Mouse (Mus musculus) midbrain, embryonic 11.5 days (tissue): ENCODE data around the gene Sergef. TPM values are rescaled to one million over a fixed set of nuclear protein-coding genes. Genes with fewer than 3 reads are reported as not detected.

Source experiments
- ATAC-seq: fragments of 200-750 bp; cut with Nextera tagmentation; 2 replicates; pipeline ENCODE4 v1.8.0; 2017; ENCODE audit warnings: moderate TSS enrichment, moderate library complexity; ENCODE audit not compliant: low FRiP score
- DNase-seq: peaks from one replicate; pipeline ENCODE4 v3.0.0; 2015; ENCODE audit warnings: low spot score; ENCODE audit errors: missing footprints
- H3K27ac ChIP-seq: fragments of 300-500 bp; sonication (generic); 2 replicates; pipeline ENCODE4 v1.5.1; 2014; ENCODE audit warnings: low read depth, low read length
- H3K27me3 ChIP-seq: fragments of 300-500 bp; sonication (generic); 2 replicates; pipeline ENCODE4 v1.6.1; 2014; ENCODE audit warnings: mild to moderate bottlenecking, low read length, moderate library complexity, mixed read lengths; ENCODE audit not compliant: control insufficient read depth, insufficient read depth
- H3K36me3 ChIP-seq: fragments of 300-500 bp; sonication (generic); 2 replicates; pipeline ENCODE4 v1.6.1; 2014; ENCODE audit warnings: mild to moderate bottlenecking, low read length, moderate library complexity, mixed read lengths; ENCODE audit not compliant: control insufficient read depth, insufficient read depth
- H3K4me1 ChIP-seq: fragments of 300-500 bp; sonication (generic); 2 replicates; pipeline ENCODE4 v1.6.1; 2014; ENCODE audit warnings: low read length; ENCODE audit not compliant: control insufficient read depth, insufficient read depth
- H3K4me2 ChIP-seq: fragments of 300-500 bp; sonication (generic); 2 replicates; pipeline ENCODE4 v1.6.1; 2014; ENCODE audit warnings: mild to moderate bottlenecking, moderate library complexity
- H3K4me3 ChIP-seq: fragments of 300-500 bp; sonication (generic); 2 replicates; pipeline ENCODE4 v1.5.1; 2014; ENCODE audit warnings: low read depth, low read length
- H3K9ac ChIP-seq: fragments of 300-500 bp; sonication (generic); 2 replicates; pipeline ENCODE4 v1.6.1; 2014; ENCODE audit warnings: low read length
- H3K9me3 ChIP-seq: fragments of 300-500 bp; sonication (generic); 2 replicates; pipeline ENCODE4 v1.6.1; 2016; ENCODE audit warnings: low read length; ENCODE audit not compliant: control insufficient read depth
- whole genome bisulfite sequencing: fragments of 180-500 bp; shearing (Covaris S2); extraction: QIAGEN DNeasy Blood & Tissue Kit; methylation state at CpG from one replicate; pipeline ENCODE4 v1.1.7; 2014; 5-methylcytosine and 5-hydroxymethylcytosine counted together
- polyA plus RNA-seq: library from polyadenylated mRNA; unstranded; fragments of >200 nt; fragmentation: Nextera tagmentation; extraction: Ambion mirVana; gene quantifications from 2 replicates; pipeline ENCODE4 v1.2.1, GENCODE M21; 2014

Gene Sergef
- polyA plus RNA-seq, 1 experiment from 2014 or later: 15.7 TPM

DNA sequence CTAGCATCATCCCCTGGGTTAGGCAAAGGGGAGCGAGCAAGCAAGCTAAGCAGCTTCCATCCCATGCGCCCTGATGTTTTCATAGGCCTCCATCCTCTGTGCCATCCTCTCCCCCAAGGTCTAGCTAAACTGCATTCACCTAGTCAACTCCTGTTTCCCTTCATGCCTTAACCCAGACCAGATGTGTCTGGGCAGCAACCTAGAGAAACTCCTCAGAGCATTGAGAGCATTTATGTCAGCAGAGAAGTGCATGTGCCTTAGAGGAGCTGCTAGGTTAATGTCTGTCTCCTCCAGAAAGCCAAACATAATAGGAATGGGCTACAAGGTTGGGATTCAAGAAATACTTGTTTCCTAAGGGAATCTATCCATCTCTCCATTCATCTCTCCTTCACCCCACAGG, 42.6 kb downstream of the Sergef start:
- Histone ChIP-seq H3K4me3 (no peak overlapping the region), H3K27me3 (no peaks in the 10 kb centered on the region), H3K4me2 (no peak overlapping the region), H3K27ac (no peak overlapping the region), H3K36me3 (no peaks in the 10 kb centered on the region), H3K9me3 (no peaks in the 10 kb centered on the region), H3K9ac (no peak overlapping the region), H3K4me1 (peaks cover 5% of the 10 kb centered on the region)
- 96% methylated on average over 2 of the region's 2 CpGs for WGBS
- no peak for ATAC-seq
- peak; percentile 81 for DNase-seq

DNA sequence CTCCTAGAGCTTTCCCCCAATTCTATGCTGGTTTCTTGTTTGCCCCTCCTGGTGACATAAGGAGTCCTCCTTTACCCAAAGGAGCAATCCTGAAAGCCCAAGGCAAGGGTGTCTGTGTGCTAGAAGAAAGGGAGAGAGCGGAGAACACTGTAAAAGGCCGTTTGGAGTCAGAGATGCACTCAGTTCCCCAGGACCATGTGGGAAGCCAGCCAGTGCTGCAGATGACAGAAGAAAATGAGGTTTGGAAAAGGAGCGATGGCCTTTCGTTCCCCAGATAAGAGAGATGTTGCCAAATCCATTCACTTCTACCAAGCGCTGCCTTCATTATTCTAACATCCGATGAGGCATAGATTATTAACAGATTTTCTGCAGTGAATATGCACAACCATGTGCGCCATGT, 48.1 kb downstream of the Sergef start:
- WGBS: 95% methylated on average over 7 of the region's 7 CpGs
- H3K4me3 ChIP-seq: no peak overlapping the region
- H3K27ac ChIP-seq: no peak overlapping the region
- no peak overlapping the region for H3K9ac ChIP-seq
- H3K9me3 ChIP-seq: no peaks in the 10 kb centered on the region
- ATAC-seq: no peak
- H3K4me1 ChIP-seq: peaks cover 2% of the 10 kb centered on the region; the same call in 1 of the 2 replicates
- H3K36me3 ChIP-seq: no peaks in the 10 kb centered on the region
- DNase-seq: no peak
- no peaks in the 10 kb centered on the region for H3K27me3 ChIP-seq
- no peak overlapping the region for H3K4me2 ChIP-seq

DNA sequence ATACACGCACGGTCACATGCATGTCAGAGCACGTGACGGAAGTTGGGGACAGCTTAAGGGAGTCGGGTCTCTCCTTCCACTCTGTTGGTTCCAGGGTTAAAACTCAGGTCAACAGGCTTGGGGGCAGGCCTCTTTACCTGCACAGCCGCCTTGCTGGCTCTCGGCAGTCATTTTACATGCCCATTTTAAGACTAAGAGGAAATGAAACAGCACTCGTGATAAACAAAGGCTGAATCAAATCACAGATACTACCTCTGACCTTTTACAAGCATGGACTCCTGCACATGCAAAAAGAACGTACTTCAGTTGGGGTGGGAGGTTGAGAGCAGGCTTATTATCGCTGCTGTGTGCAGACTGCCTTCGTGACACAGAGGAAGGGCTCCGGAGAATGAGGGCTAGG, 50.4 kb downstream of the Sergef start:
- no peak overlapping the region for H3K4me3 ChIP-seq
- H3K4me1 ChIP-seq: peaks cover 2% of the 10 kb centered on the region; the same call in 1 of the 2 replicates
- ATAC-seq: no peak
- H3K27ac ChIP-seq: no peak overlapping the region
- H3K4me2 ChIP-seq: no peak overlapping the region
- H3K27me3 ChIP-seq: no peaks in the 10 kb centered on the region
- peak; percentile 51 for DNase-seq
- no peaks in the 10 kb centered on the region for H3K36me3 ChIP-seq
- no peak overlapping the region for H3K9ac ChIP-seq
- H3K9me3 ChIP-seq: no peaks in the 10 kb centered on the region
- WGBS: 87% methylated on average over 12 of the region's 12 CpGs

DNA sequence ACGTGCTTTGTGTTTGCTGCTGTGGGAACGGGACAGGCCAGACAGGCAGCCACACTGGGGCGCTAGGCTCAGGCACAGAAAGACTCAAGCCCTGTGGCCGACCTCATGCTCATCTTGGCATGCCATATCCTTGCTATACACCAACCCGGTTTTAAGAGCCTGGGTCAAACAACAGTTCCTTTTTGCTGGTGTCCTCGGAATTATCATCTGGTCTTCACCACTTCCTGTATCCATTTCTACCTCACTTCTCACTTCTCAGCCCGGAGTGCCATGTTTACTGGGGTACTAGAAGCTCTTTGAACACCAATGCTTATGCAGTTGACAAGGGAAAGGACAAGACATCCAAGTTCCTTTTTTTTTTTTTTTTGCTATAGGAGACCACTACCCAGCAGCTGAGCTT, 51.6 kb downstream of the Sergef start:
- peak; percentile 28 for DNase-seq
- ATAC-seq: no peak
- no peak overlapping the region for H3K4me2 ChIP-seq
- no peak overlapping the region for H3K27ac ChIP-seq
- no peaks in the 10 kb centered on the region for H3K36me3 ChIP-seq
- no peak overlapping the region for H3K4me3 ChIP-seq
- 82% methylated on average over 7 of the region's 7 CpGs for WGBS
- no peak overlapping the region for H3K9ac ChIP-seq
- no peaks in the 10 kb centered on the region for H3K9me3 ChIP-seq
- peaks cover 2% of the 10 kb centered on the region; the same call in 1 of the 2 replicates for H3K4me1 ChIP-seq
- H3K27me3 ChIP-seq: no peaks in the 10 kb centered on the region

DNA sequence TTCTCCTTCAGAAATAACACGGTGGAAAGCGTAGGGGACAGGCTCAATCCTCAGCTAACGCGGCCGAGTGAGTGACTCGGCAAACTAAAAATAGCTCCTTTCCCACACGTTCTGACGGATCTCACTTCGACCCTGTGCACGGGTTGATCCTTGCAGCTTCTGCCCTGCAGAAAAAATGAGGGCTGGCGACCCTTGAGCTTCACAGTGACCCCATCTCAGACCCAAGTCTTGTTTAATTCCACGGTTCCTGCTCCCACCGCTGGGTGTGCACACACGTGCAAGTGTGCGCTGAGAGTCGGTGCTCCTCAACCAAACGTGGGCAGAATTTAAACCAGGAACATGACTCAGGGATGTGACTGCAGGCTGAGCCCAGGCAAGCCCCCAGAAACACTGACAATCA, 52.1 kb downstream of the Sergef start:
- Histone ChIP-seq H3K27me3 (no peaks in the 10 kb centered on the region), H3K4me3 (no peak overlapping the region), H3K9me3 (no peaks in the 10 kb centered on the region), H3K4me2 (no peak overlapping the region), H3K4me1 (peaks cover 2% of the 10 kb centered on the region; the same call in 1 of the 2 replicates), H3K27ac (no peak overlapping the region), H3K36me3 (no peaks in the 10 kb centered on the region), H3K9ac (no peak overlapping the region)
- DNase-seq: peak; percentile 83
- ATAC-seq: no peak
- 73% methylated on average over 17 of the region's 17 CpGs for WGBS

DNA sequence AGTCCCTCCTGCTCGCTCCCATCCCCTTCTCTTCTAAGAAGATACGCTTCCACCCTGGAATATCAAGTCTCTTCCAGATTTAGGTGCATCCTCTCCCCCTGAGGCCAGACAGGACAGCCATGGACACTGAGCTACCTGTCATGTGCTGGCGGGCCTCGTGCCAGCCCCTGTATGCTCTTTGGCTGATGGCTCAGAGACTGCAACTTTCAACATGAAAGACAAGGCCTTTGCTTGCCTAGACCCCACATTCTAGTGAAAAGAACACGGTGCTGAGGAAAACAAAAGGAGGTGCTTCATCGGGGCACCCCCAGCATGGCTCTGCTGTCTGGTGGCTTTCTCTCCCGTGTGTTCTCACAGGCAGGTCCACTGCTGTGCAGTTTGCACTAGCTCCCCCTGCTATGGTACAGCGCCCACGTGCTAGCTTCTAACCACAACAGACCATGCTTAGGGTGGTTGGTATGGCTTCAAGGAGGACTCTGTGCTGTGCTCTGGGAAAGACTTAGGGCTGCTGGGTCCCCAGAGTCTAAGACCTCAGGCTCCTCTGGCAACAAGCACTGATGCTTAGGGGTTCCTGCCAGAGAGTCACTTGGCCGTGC, 52.9 kb downstream of the Sergef start:
- no peak overlapping the region for H3K4me3 ChIP-seq
- DNase-seq (peak; percentile 21), ATAC-seq (no peak)
- no peaks in the 10 kb centered on the region for H3K36me3 ChIP-seq
- H3K4me1 ChIP-seq: peaks cover 2% of the 10 kb centered on the region; the same call in 1 of the 2 replicates
- no peak overlapping the region for H3K9ac ChIP-seq
- 84% methylated on average over 10 of the region's 10 CpGs for WGBS
- no peaks in the 10 kb centered on the region for H3K9me3 ChIP-seq
- H3K4me2 ChIP-seq: no peak overlapping the region
- no peaks in the 10 kb centered on the region for H3K27me3 ChIP-seq
- H3K27ac ChIP-seq: no peak overlapping the region

DNA sequence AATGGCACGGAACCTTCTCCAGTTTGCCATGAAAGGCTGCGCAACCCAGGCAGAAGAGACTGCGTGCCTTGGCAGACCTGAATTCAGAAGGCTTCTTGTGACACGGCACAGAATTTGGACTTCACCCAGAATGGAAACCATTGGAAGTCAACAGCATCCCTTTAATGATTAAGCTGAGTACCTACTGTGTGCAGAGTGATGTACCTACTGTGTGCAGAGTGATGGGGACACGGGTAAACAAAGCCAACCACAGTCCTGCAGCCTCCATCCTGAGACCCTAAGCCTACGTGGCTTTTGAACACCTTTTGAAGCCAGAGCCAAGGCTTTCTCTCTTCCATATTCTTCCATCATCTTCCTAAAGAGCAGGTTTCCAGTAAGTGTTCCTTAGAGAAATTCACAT, 56.9 kb downstream of the Sergef start:
- H3K4me1 ChIP-seq: peaks cover under 1% of the 10 kb centered on the region; the same call in 1 of the 2 replicates
- H3K9ac ChIP-seq: no peak overlapping the region
- DNase-seq (peak; percentile 41), ATAC-seq (no peak)
- no peak overlapping the region for H3K27ac ChIP-seq
- H3K4me2 ChIP-seq: no peak overlapping the region
- H3K4me3 ChIP-seq: no peak overlapping the region
- H3K9me3 ChIP-seq: no peaks in the 10 kb centered on the region
- no peaks in the 10 kb centered on the region for H3K27me3 ChIP-seq
- no peaks in the 10 kb centered on the region for H3K36me3 ChIP-seq
- WGBS: 95% methylated on average over 6 of the region's 6 CpGs

DNA sequence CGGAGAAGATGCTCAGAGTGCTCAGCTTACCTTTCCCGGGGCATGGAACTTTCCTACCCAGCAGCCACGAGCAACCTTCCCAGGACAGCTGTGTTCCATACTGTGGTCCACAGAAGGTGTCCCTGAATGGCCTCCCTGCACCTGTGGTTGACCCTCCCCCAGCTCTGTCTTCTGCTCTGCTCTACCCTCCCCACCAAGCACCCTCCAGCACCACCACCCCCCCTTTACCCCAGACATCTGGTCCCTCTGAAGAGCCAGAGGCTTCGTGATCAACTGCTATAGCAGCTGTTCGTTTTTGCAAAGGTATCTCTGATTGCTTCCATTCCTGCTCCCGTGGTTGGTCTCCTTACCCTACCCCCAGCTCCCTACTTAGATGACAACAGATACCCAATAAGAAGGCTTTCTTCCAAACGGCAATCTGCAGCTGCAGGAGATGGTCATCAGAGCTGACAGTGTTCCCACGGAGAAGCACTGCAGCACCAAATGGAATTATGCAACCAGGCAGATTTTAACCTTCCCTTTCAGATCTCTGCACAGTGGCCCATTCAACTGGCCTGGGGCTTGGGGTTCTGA, 58.2 kb downstream of the Sergef start:
- DNase-seq (no peak), ATAC-seq (no peak)
- no peaks in the 10 kb centered on the region for H3K4me1 ChIP-seq
- H3K27me3 ChIP-seq: no peaks in the 10 kb centered on the region
- no peak overlapping the region for H3K9ac ChIP-seq
- no peak overlapping the region for H3K4me2 ChIP-seq
- no peaks in the 10 kb centered on the region for H3K36me3 ChIP-seq
- H3K9me3 ChIP-seq: no peaks in the 10 kb centered on the region
- H3K4me3 ChIP-seq: no peak overlapping the region
- H3K27ac ChIP-seq: no peak overlapping the region
- 80% methylated on average over 8 of the region's 8 CpGs for WGBS

DNA sequence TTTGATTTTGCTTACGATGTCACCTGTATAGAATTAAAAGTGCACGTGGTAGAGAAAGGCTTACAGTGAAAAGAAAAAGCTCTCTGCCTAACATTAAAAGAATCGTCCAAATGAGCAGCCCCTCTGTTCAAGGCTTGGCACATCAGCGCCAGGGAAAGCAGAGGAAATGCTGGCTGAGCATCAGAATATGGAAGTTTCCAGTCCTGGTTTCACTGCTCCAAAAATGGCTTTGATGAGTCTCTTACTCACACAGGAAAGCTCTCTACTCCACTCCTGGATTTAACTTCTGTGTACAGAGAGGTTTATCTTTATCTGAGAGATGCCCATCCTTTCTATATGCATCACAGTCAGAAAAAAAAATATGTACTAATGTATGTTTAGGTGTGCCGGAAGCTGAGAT, 61.5 kb downstream of the Sergef start:
- Histone ChIP-seq H3K4me3 (no peak overlapping the region), H3K36me3 (no peaks in the 10 kb centered on the region), H3K9ac (no peak overlapping the region), H3K4me1 (peaks cover 2% of the 10 kb centered on the region; the same call in 1 of the 2 replicates), H3K27me3 (no peaks in the 10 kb centered on the region), H3K27ac (no peak overlapping the region), H3K9me3 (no peaks in the 10 kb centered on the region), H3K4me2 (no peak overlapping the region)
- DNase-seq (no peak), ATAC-seq (no peak)
- WGBS: 92% methylated on average over 5 of the region's 5 CpGs
